Mouse (Mus musculus) cortical plate, adult 2 months (tissue): ENCODE results near the gene Lmo1. TPM values are rescaled to one million over a fixed set of nuclear protein-coding genes. Genes with fewer than 3 reads are reported as not detected.
"Not testable (repeated sequence)": the region's sequence is repeated elsewhere in the genome, so short reads cannot be mapped to it uniquely, and the experiment has no call there.

Experiments used
- H3K27ac ChIP-seq: fragments of 200-500 bp; 2 replicates; pipeline ENCODE4 v1.5.1; 2012; ENCODE audit warnings: low read length, control low read depth, inconsistent platforms; ENCODE audit not compliant: insufficient read depth
- H3K4me1 ChIP-seq: fragments of 200-500 bp; 2 replicates; pipeline ENCODE4 v1.6.1; 2011; ENCODE audit warnings: low read length; ENCODE audit not compliant: control insufficient read depth, insufficient read depth
- H3K4me3 ChIP-seq: fragments of 200-500 bp; 2 replicates; pipeline ENCODE4 v1.5.1; 2011; ENCODE audit warnings: mild to moderate bottlenecking, low read length, control low read depth; ENCODE audit not compliant: insufficient read depth
- CTCF ChIP-seq: fragments of 200-500 bp; IDR thresholded peaks from 2 replicates; pipeline ENCODE4 v1.5.1; 2011; ENCODE audit warnings: mild to moderate bottlenecking, control low read depth, low read length; ENCODE audit not compliant: insufficient read depth; ENCODE audit errors: extremely low read depth
- POLR2A ChIP-seq: fragments of 200-500 bp; IDR thresholded peaks from 2 replicates; pipeline ENCODE4 v1.6.1; 2011; ENCODE audit warnings: mild to moderate bottlenecking, low read length, control low read depth; ENCODE audit not compliant: insufficient read depth; ENCODE audit errors: extremely low read depth
- polyA plus RNA-seq: library from polyadenylated mRNA; depleted of rRNA; stranded (reverse); fragments of >200 nt; gene quantifications from 2 replicates; pipeline ENCODE4 v1.2.3, GENCODE M21; 2012; rRNA removed

The Lmo1 gene
- polyA plus RNA-seq, 1 experiment, result 24.0 TPM

GRCm38 (mm10) chr7:109096618-109097017 lies 78.4 kb downstream of the Lmo1 start:
- no peak overlapping the region for H3K27ac ChIP-seq
- H3K4me1 ChIP-seq, result no peaks in the 10 kb centered on the region
- TF ChIP-seq CTCF, result no peak
- TF ChIP-seq POLR2A, result no peak
- H3K4me3 ChIP-seq, result no peak overlapping the region

GRCm38 (mm10) chr7:109094294-109094693 lies 80.7 kb downstream of the Lmo1 start:
- no peak overlapping the region for H3K4me3 ChIP-seq
- no peak for TF ChIP-seq CTCF
- TF ChIP-seq POLR2A, result no peak
- H3K27ac ChIP-seq, result no peak overlapping the region
- H3K4me1 ChIP-seq, result no peaks in the 10 kb centered on the region

GRCm38 (mm10) chr7:109091316-109091715 lies 83.7 kb downstream of the Lmo1 start:
- not testable (repeated sequence) for H3K4me1 ChIP-seq, H3K27ac ChIP-seq, H3K4me3 ChIP-seq

Other genes starting within 250 kb of the Lmo1 start
- 0.04 and 0.06 TPM in 2 replicates for gene Nlrp10, start 245.0 kb downstream of the Lmo1 start, polyA plus RNA-seq
- gene Eif3f, start 240.8 kb downstream of the Lmo1 start, polyA plus RNA-seq, result 91.9 and 95.0 TPM in 2 replicates
- 161 and 176 TPM in 2 replicates for gene Tub, start 224.9 kb downstream of the Lmo1 start, polyA plus RNA-seq
- gene Ric3, start 91.9 kb downstream of the Lmo1 start, polyA plus RNA-seq, result 42.7 and 42.8 TPM in 2 replicates